Mouse (Mus musculus) hindbrain, postnatal 0 days (tissue): Measurements from ENCODE around the gene Pcyt1a. TPM values are rescaled to one million over a fixed set of nuclear protein-coding genes. Genes with fewer than 3 reads are reported as not detected.

Source experiments
- ATAC-seq: fragments of 200-750 bp; cut with Nextera tagmentation; 2 replicates; pipeline ENCODE4 v1.8.0; 2017; ENCODE audit warnings: mild to moderate bottlenecking, moderate TSS enrichment, moderate library complexity
- DNase-seq: peaks from one replicate; pipeline ENCODE4 v3.0.0-alpha.2; 2015; ENCODE audit warnings: low spot score
- H3K27ac ChIP-seq: fragments of 300-500 bp; sonication (generic); 2 replicates; pipeline ENCODE4 v1.5.1; 2014; ENCODE audit warnings: mild to moderate bottlenecking
- H3K27me3 ChIP-seq: fragments of 300-500 bp; sonication (generic); 2 replicates; pipeline ENCODE4 v1.6.1; 2014; ENCODE audit warnings: low read length, mixed read lengths; ENCODE audit not compliant: insufficient read depth
- H3K36me3 ChIP-seq: fragments of 300-500 bp; sonication (generic); 2 replicates; pipeline ENCODE4 v1.6.1; 2014; ENCODE audit warnings: low read length, mixed read lengths; ENCODE audit not compliant: insufficient read depth
- H3K4me1 ChIP-seq: fragments of 300-500 bp; sonication (generic); 2 replicates; pipeline ENCODE4 v1.6.1; 2014; ENCODE audit warnings: antibody characterized with exemption, low read length, mixed read lengths; ENCODE audit not compliant: insufficient read depth
- H3K4me2 ChIP-seq: fragments of 300-500 bp; sonication (generic); 2 replicates; pipeline ENCODE4 v1.6.1; 2014; ENCODE audit warnings: low read depth, mild to moderate bottlenecking, low read length, moderate library complexity, mixed read lengths
- H3K4me3 ChIP-seq: fragments of 300-500 bp; sonication (generic); 2 replicates; pipeline ENCODE4 v1.5.1; 2014; ENCODE audit warnings: low read length
- H3K9ac ChIP-seq: fragments of 300-500 bp; sonication (generic); replicated peaks from 2 replicates; pipeline ENCODE4 v1.6.1; 2014; ENCODE audit warnings: mild to moderate bottlenecking, low read length, moderate library complexity, mixed read lengths
- H3K9me3 ChIP-seq: fragments of 300-500 bp; sonication (generic); 2 replicates; pipeline ENCODE4 v1.6.1; 2016; ENCODE audit warnings: low read length, mixed read lengths
- CTCF ChIP-seq: IDR thresholded peaks from 2 replicates; pipeline ENCODE4 v1.5.1; 2016; ENCODE audit warnings: antibody characterized with exemption, control low read depth, low read depth
- WGBS: fragments of 180-500 bp; shearing (Covaris S2); extraction: QIAGEN DNeasy Blood & Tissue Kit; methylation state at CpG from one replicate; pipeline ENCODE4 v1.1.7; 2014; 5-methylcytosine and 5-hydroxymethylcytosine counted together
- polyA plus RNA-seq: library from polyadenylated mRNA; unstranded; fragments of >200 nt; fragmentation: Nextera tagmentation; extraction: Ambion mirVana; gene quantifications from 2 replicates; pipeline ENCODE4 v1.2.1, GENCODE M21; 2015
- total RNA-seq: library from RNA; depleted of rRNA; stranded (reverse); fragments of >200 nt; gene quantifications from 2 replicates; pipeline ENCODE4 v1.2.3, GENCODE M21; 2014; rRNA removed

Pcyt1a gene
- total and polyA plus RNA-seq, 2 experiments from 2014 or later: 47.6 to 49.3 TPM

DNA sequence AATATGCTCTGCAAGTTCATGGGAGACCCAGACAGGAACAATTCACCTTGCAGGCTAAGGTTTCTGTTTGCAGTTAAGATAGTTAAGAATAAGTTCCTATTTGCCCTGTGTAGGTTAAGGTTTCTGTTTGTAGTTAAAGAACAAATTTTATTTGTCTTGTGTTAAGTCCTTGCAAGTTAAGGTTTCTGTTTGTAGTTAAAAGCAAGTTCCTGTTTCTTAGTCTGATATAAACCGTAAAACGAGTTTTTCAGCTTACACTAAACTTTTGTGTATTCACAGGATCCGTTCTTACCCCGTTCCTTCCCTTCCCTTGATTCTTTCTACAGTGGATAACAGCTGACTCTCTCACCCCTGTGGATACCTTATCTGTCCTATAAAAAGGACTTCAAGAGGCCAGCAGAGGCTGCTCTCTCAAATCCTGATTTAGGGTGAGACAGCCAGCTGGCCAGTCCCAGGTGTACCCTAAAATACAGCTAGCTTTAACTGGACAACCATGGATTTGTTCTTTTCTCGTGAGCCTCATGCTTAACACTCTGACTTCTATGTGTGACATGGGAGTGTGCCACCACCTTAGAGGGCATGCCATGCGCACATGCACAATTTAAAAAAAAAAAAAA is 92.0 kb downstream of the Pcyt1a start:
- Histone ChIP-seq H3K9me3 (no peaks in the 10 kb centered on the region), H3K9ac (no peak overlapping the region), H3K27ac (no peak overlapping the region), H3K4me2 (no peak overlapping the region), H3K4me1 (peaks cover 8% of the 10 kb centered on the region), H3K27me3 (no peaks in the 10 kb centered on the region), H3K4me3 (no peak overlapping the region), H3K36me3 (no peaks in the 10 kb centered on the region)
- 87% methylated on average over 6 of the region's 6 CpGs for WGBS
- DNase-seq (no peak), ATAC-seq (no peak)
- no peak for TF ChIP-seq CTCF

DNA sequence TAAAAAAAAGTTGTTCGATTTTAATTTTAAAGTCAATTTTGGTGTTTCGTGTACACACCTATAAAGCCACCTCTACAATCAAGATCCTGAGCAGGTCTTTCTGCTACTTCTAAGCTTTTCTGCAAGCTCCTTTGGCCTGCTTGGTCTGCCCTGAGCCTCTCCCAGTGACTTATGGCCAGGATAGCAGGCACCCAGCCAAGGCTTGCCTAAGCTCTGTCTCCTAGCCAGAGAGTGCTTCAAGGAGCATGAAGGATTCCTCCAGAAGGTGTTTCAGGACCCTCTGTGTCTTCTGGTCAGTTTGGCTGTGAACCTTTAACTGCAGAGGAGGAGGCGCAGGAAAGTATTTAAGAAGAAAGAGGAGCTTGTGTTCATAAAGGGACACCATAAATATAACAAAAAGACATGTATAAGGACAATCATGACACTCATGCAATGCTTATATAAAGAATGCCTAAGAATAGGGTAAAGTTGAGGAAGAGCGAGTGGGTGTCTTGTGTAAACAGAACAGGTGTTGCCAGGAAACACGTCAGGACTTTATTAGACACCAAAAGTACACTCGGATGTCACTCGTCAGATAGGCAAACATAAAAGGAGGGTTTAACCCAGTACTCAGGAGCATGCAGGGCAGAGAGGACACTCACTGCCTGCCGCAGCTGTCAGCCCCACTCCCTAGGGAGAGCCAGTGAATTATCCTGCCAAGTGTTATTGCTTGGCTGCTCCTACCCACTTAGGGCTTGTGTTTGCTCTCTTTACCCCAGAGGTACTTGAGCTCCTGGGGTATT is 92.9 kb downstream of the Pcyt1a start:
- peak overlapping the region; percentile 41; the same call in 1 of the 2 replicates for H3K27ac ChIP-seq
- ATAC-seq: peak; percentile 68
- peak; percentile 70 for DNase-seq

DNA sequence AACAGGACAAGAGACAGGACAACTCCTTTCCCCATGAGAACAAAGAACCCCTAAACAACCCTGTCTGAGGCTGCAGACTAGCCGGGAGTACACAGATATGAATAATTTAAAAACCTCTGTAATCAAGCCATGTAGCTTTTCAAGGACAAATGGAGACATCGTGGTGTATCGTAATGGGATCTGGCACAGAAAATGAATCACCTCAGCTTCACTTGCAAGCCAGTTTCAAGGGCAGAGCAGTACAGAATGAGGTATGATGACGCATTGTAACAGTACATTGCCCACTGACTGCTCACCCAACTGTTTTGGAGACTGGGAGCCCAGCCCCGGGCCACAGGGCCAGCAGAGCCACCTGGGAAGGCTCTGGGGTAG is 93.5 kb downstream of the Pcyt1a start:
- ATAC-seq: peak; percentile 70
- Histone ChIP-seq H3K9ac (no peak overlapping the region), H3K4me2 (no peak overlapping the region), H3K27me3 (no peaks in the 10 kb centered on the region), H3K4me1 (peaks cover 8% of the 10 kb centered on the region), H3K27ac (peak overlapping the region; percentile 41; the same call in 1 of the 2 replicates), H3K4me3 (no peak overlapping the region), H3K9me3 (no peaks in the 10 kb centered on the region), H3K36me3 (no peaks in the 10 kb centered on the region)
- WGBS: 33% methylated on average over 5 of the region's 5 CpGs
- peak; percentile 38 for DNase-seq
- TF ChIP-seq CTCF: no peak

More for the DNA sequence above, 92.9 kb downstream of the Pcyt1a start:
- TF ChIP-seq CTCF: no peak
- Histone ChIP-seq H3K36me3 (no peaks in the 10 kb centered on the region), H3K4me2 (no peak overlapping the region), H3K9me3 (no peaks in the 10 kb centered on the region), H3K27me3 (no peaks in the 10 kb centered on the region), H3K4me3 (no peak overlapping the region), H3K4me1 (peaks cover 8% of the 10 kb centered on the region), H3K9ac (no peak overlapping the region)
- WGBS: 51% methylated on average over 8 of the region's 8 CpGs

Other genes starting within 250 kb of the Pcyt1a start
- gene Fbxo45, start 183.8 kb upstream of the Pcyt1a start, total RNA-seq: 29.1 and 30.6 TPM in 2 replicates
- gene Fbxo45, start 183.8 kb upstream of the Pcyt1a start, polyA plus RNA-seq: 16.0 and 16.3 TPM in 2 replicates
- 5.4 and 11.3 TPM in 2 replicates for gene Wdr53, start 183.7 kb upstream of the Pcyt1a start, total RNA-seq
- gene Wdr53, start 183.7 kb upstream of the Pcyt1a start, polyA plus RNA-seq: 13.5 and 14.1 TPM in 2 replicates
- gene Smco1, start 159.5 kb upstream of the Pcyt1a start, total RNA-seq: not detected in 2 replicates
- 0.10 TPM in 1 of 2 replicates, not detected in the other for gene Smco1, start 159.5 kb upstream of the Pcyt1a start, polyA plus RNA-seq
- gene Rnf168, start 153.5 kb upstream of the Pcyt1a start, total RNA-seq: 42.5 and 55.3 TPM in 2 replicates
- gene Rnf168, start 153.5 kb upstream of the Pcyt1a start, polyA plus RNA-seq: 26.0 and 29.6 TPM in 2 replicates
- 27.1 and 28.7 TPM in 2 replicates for gene Ubxn7, start 98.7 kb upstream of the Pcyt1a start, total RNA-seq
- gene Ubxn7, start 98.7 kb upstream of the Pcyt1a start, polyA plus RNA-seq: 12.0 and 12.1 TPM in 2 replicates
- gene Tm4sf19, start 30.4 kb upstream of the Pcyt1a start, total RNA-seq: 0.65 TPM in 1 of 2 replicates, not detected in the other
- gene Tm4sf19, start 30.4 kb upstream of the Pcyt1a start, polyA plus RNA-seq: not detected in 2 replicates
- gene Tctex1d2, start 11.2 kb upstream of the Pcyt1a start, total RNA-seq: 8.7 and 8.8 TPM in 2 replicates
- gene Tctex1d2, start 11.2 kb upstream of the Pcyt1a start, polyA plus RNA-seq: 53.7 and 54.5 TPM in 2 replicates
- gene Slc51a, start 57.0 kb downstream of the Pcyt1a start, total RNA-seq: not detected in 2 replicates
- 0.16 TPM in 1 of 2 replicates, not detected in the other for gene Slc51a, start 57.0 kb downstream of the Pcyt1a start, polyA plus RNA-seq
- gene Zdhhc19, start 65.3 kb downstream of the Pcyt1a start, total RNA-seq: not detected in 2 replicates
- 0.33 and 0.52 TPM in 2 replicates for gene Zdhhc19, start 65.3 kb downstream of the Pcyt1a start, polyA plus RNA-seq
- gene Tfrc, start 178.0 kb downstream of the Pcyt1a start, total RNA-seq: 51.9 and 56.3 TPM in 2 replicates
- 38.3 and 40.0 TPM in 2 replicates for gene Tfrc, start 178.0 kb downstream of the Pcyt1a start, polyA plus RNA-seq
- gene Tnk2, start 213.0 kb downstream of the Pcyt1a start, total RNA-seq: 78.2 and 90.5 TPM in 2 replicates
- gene Tnk2, start 213.0 kb downstream of the Pcyt1a start, polyA plus RNA-seq: 18.6 and 19.2 TPM in 2 replicates